Mouse (Mus musculus): ENCODE measurements around the gene Mtfp1. TPM values are rescaled to one million over a fixed set of nuclear protein-coding genes. Genes with fewer than 3 reads are reported as not detected.
"Not testable (repeated sequence)": the region's sequence is repeated elsewhere in the genome, so short reads cannot be mapped to it uniquely, and the experiment has no call there.

Mtfp1 gene
- total and polyA plus RNA-seq, 3 experiments = 129 to 158 (median 141) TPM

GRCm38 (mm10) chr11:4117372-4118071 lies 22.3 kb upstream of the Mtfp1 start:
- H3K4me3 ChIP-seq = peak overlapping the region; percentile 22; the same call in 1 of the 2 replicates
- peaks cover 8% of the 10 kb centered on the region for H3K4me1 ChIP-seq (ENCODE audit: control insufficient read depth, insufficient read depth, low read length)
- intact Hi-C loops (cut with DNase I) = no loop called here
- no peaks in the 10 kb centered on the region for H3K36me3 ChIP-seq (ENCODE audit: control insufficient read depth, insufficient read depth, low read length)
- no peaks in the 10 kb centered on the region for H3K27me3 ChIP-seq (ENCODE audit: control insufficient read depth, insufficient read depth, low read length)
- H3K79me2 ChIP-seq (replicated peaks; ENCODE audit: control insufficient read depth, insufficient read depth, low read length) = no peaks in the 10 kb centered on the region
- 8% methylated on average over 3 of the region's 3 CpGs for WGBS
- no peak overlapping the region for H3K9ac ChIP-seq (ENCODE audit: low read depth, low read length)
- TF ChIP-seq EP300 (IDR thresholded peaks at IDR 0.05; ENCODE audit: insufficient read depth, low read depth, low read length) (no peak), CTCF (IDR thresholded peaks at IDR 0.05) (peak; percentile 25; the same call in 1 of the 2 replicates)
- no peak for DNase-seq
- H3K27ac ChIP-seq = no peak overlapping the region

GRCm38 (mm10) chr11:4116458-4117141 lies 21.4 kb upstream of the Mtfp1 start:
- Histone ChIP-seq H3K4me3 (no peak overlapping the region), H3K4me1 (ENCODE audit: control insufficient read depth, insufficient read depth, low read length) (peaks cover 8% of the 10 kb centered on the region), H3K27me3 (ENCODE audit: control insufficient read depth, insufficient read depth, low read length) (no peaks in the 10 kb centered on the region), H3K36me3 (ENCODE audit: control insufficient read depth, insufficient read depth, low read length) (no peaks in the 10 kb centered on the region), H3K79me2 (replicated peaks; ENCODE audit: control insufficient read depth, insufficient read depth, low read length) (no peaks in the 10 kb centered on the region), H3K27ac (no peak overlapping the region), H3K9ac (ENCODE audit: low read depth, low read length) (no peak overlapping the region)
- WGBS = 27% methylated on average over 11 of the region's 11 CpGs
- intact Hi-C loops (cut with DNase I) = no loop called here
- TF ChIP-seq CTCF (IDR thresholded peaks at IDR 0.05) = no peak
- TF ChIP-seq EP300 (IDR thresholded peaks at IDR 0.05; ENCODE audit: insufficient read depth, low read depth, low read length) = no peak
- no peak for TF ChIP-seq POLR2A (IDR thresholded peaks at IDR 0.05; ENCODE audit: insufficient read depth, low read depth, low read length)
- DNase-seq = no peak

- DNase-seq = no peak
- Histone ChIP-seq H3K27ac (no peak overlapping the region), H3K4me1 (ENCODE audit: control insufficient read depth, insufficient read depth, low read length) (peaks cover 8% of the 10 kb centered on the region), H3K4me3 (no peak overlapping the region), H3K27me3 (ENCODE audit: control insufficient read depth, insufficient read depth, low read length) (no peaks in the 10 kb centered on the region), H3K36me3 (ENCODE audit: control insufficient read depth, insufficient read depth, low read length) (no peaks in the 10 kb centered on the region), H3K79me2 (replicated peaks; ENCODE audit: control insufficient read depth, insufficient read depth, low read length) (no peaks in the 10 kb centered on the region), H3K9ac (ENCODE audit: low read depth, low read length) (no peak overlapping the region)
- intact Hi-C loops (cut with DNase I) = no loop called here
- TF ChIP-seq EP300 (IDR thresholded peaks at IDR 0.05; ENCODE audit: insufficient read depth, low read depth, low read length) (no peak), CTCF (IDR thresholded peaks at IDR 0.05) (no peak), POLR2A (IDR thresholded peaks at IDR 0.05; ENCODE audit: insufficient read depth, low read depth, low read length) (no peak)
- WGBS = 90% methylated on average over 4 of the region's 4 CpGs
These were observed 20.2 kb upstream of the Mtfp1 start for GRCm38 (mm10) chr11:4115407-4115806.

GRCm38 (mm10) chr11:4114541-4114940 lies 19.3 kb upstream of the Mtfp1 start:
- H3K4me1 ChIP-seq (ENCODE audit: control insufficient read depth, insufficient read depth, low read length); H3K4me3 ChIP-seq; H3K36me3 ChIP-seq (ENCODE audit: control insufficient read depth, insufficient read depth, low read length); intact Hi-C loops (cut with DNase I); DNase-seq; H3K79me2 ChIP-seq (replicated peaks; ENCODE audit: control insufficient read depth, insufficient read depth, low read length); H3K27me3 ChIP-seq (ENCODE audit: control insufficient read depth, insufficient read depth, low read length); H3K9ac ChIP-seq (ENCODE audit: low read depth, low read length); H3K27ac ChIP-seq: not testable (repeated sequence)
- 83% methylated on average over 6 of the region's 6 CpGs for WGBS

- TF ChIP-seq EP300 (IDR thresholded peaks at IDR 0.05; ENCODE audit: insufficient read depth, low read depth, low read length) (no peak), CTCF (IDR thresholded peaks at IDR 0.05) (no peak), POLR2A (IDR thresholded peaks at IDR 0.05; ENCODE audit: insufficient read depth, low read depth, low read length) (no peak)
- Histone ChIP-seq H3K36me3 (ENCODE audit: control insufficient read depth, insufficient read depth, low read length) (no peaks in the 10 kb centered on the region), H3K4me1 (ENCODE audit: control insufficient read depth, insufficient read depth, low read length) (peaks cover 8% of the 10 kb centered on the region), H3K4me3 (no peak overlapping the region), H3K79me2 (replicated peaks; ENCODE audit: control insufficient read depth, insufficient read depth, low read length) (no peaks in the 10 kb centered on the region), H3K27me3 (ENCODE audit: control insufficient read depth, insufficient read depth, low read length) (no peaks in the 10 kb centered on the region), H3K27ac (no peak overlapping the region), H3K9ac (ENCODE audit: low read depth, low read length) (no peak overlapping the region)
- WGBS = 76% methylated on average over 6 of the region's 6 CpGs
- intact Hi-C loops (cut with DNase I) = no loop called here
- DNase-seq = no peak
These were observed 18.7 kb upstream of the Mtfp1 start for GRCm38 (mm10) chr11:4113970-4114369.

GRCm38 (mm10) chr11:4113496-4113895 lies 18.3 kb upstream of the Mtfp1 start:
- Histone ChIP-seq H3K27ac (no peak overlapping the region), H3K4me3 (no peak overlapping the region), H3K36me3 (ENCODE audit: control insufficient read depth, insufficient read depth, low read length) (no peaks in the 10 kb centered on the region), H3K79me2 (replicated peaks; ENCODE audit: control insufficient read depth, insufficient read depth, low read length) (no peaks in the 10 kb centered on the region), H3K9ac (ENCODE audit: low read depth, low read length) (no peak overlapping the region), H3K27me3 (ENCODE audit: control insufficient read depth, insufficient read depth, low read length) (no peaks in the 10 kb centered on the region), H3K4me1 (ENCODE audit: control insufficient read depth, insufficient read depth, low read length) (peaks cover 8% of the 10 kb centered on the region)
- DNase-seq = no peak
- TF ChIP-seq EP300 (IDR thresholded peaks at IDR 0.05; ENCODE audit: insufficient read depth, low read depth, low read length) (no peak), CTCF (IDR thresholded peaks at IDR 0.05) (no peak), POLR2A (IDR thresholded peaks at IDR 0.05; ENCODE audit: insufficient read depth, low read depth, low read length) (no peak)
- 67% methylated on average over 4 of the region's 4 CpGs for WGBS
- intact Hi-C loops (cut with DNase I) = no loop called here
